Mouse (Mus musculus): ENCODE measurements around the gene Aldh1a2. TPM values are rescaled to one million over a fixed set of nuclear protein-coding genes. Genes with fewer than 3 reads are reported as not detected.

Aldh1a2 gene
- polyA plus RNA-seq, 2 experiments, result 0.58 to 0.79 TPM

GRCm38 (mm10) chr9:71227226-71227970 is 11.8 kb downstream of the Aldh1a2 start:
- Histone ChIP-seq H3K36me3 (replicated peaks; ENCODE audit: control insufficient read depth, insufficient read depth, low read depth) (no peaks in the 10 kb centered on the region), H3K9ac (replicated peaks) (no peak overlapping the region), H3K9me3 (ENCODE audit: control insufficient read depth, low read length) (no peaks in the 10 kb centered on the region), H3K27ac (no peak overlapping the region), H3K4me2 (ENCODE audit: low read depth) (no peak overlapping the region), H3K27me3 (ENCODE audit: control insufficient read depth, insufficient read depth, low read length) (no peaks in the 10 kb centered on the region; the same call in 1 of the 2 replicates), H3K4me3 (ENCODE audit: insufficient read depth in 1 of 2, low read depth in 2 of 2, low read length in 2 of 2) (no peak overlapping the region), H3K4me1 (replicated peaks; ENCODE audit: control insufficient read depth in 2 of 2, insufficient read depth in 2 of 2, low read length in 1 of 2) (no peaks in the 10 kb centered on the region)
- TF ChIP-seq CTCF (IDR thresholded peaks at IDR 0.05; ENCODE audit: low read depth) (no peak), EP300 (IDR thresholded peaks at IDR 0.05; ENCODE audit: low read depth) (no peak)
- 41% methylated on average over 10 of the region's 10 CpGs for WGBS (ENCODE audit: insufficient replicate concordance)
- ATAC-seq (ENCODE audit: insufficient read depth), result no peak
- no peak for DNase-seq (ENCODE audit: low read depth in 3 of 3, low spot score in 3 of 3)

- WGBS (ENCODE audit: insufficient replicate concordance), result 15% methylated on average over 6 of the region's 6 CpGs
- H3K36me3 ChIP-seq (replicated peaks; ENCODE audit: control insufficient read depth, insufficient read depth, low read depth), result no peaks in the 10 kb centered on the region
- no peaks in the 10 kb centered on the region for H3K9me3 ChIP-seq (ENCODE audit: control insufficient read depth, low read length)
Observed at GRCm38 (mm10) chr9:71230011-71230410, 14.4 kb downstream of the Aldh1a2 start.

GRCm38 (mm10) chr9:71236540-71236939 is 21.0 kb downstream of the Aldh1a2 start:
- no peak for DNase-seq (ENCODE audit: low read depth in 3 of 3, low spot score in 3 of 3)
- no peak overlapping the region for H3K4me3 ChIP-seq (ENCODE audit: insufficient read depth in 1 of 2, low read depth in 2 of 2, low read length in 2 of 2)
- ATAC-seq (ENCODE audit: insufficient read depth), result no peak
- no peaks in the 10 kb centered on the region for H3K9me3 ChIP-seq (ENCODE audit: control insufficient read depth, low read length)
- H3K27ac ChIP-seq, result no peak overlapping the region
- no peak overlapping the region for H3K9ac ChIP-seq (replicated peaks)
- no peaks in the 10 kb centered on the region for H3K36me3 ChIP-seq (replicated peaks; ENCODE audit: control insufficient read depth, insufficient read depth, low read depth)
- TF ChIP-seq CTCF (IDR thresholded peaks at IDR 0.05; ENCODE audit: low read depth) (no peak), EP300 (IDR thresholded peaks at IDR 0.05; ENCODE audit: low read depth) (no peak)
- H3K27me3 ChIP-seq (ENCODE audit: control insufficient read depth, insufficient read depth, low read length), result no peaks in the 10 kb centered on the region
- H3K4me2 ChIP-seq (ENCODE audit: low read depth), result no peak overlapping the region
- no peaks in the 10 kb centered on the region for H3K4me1 ChIP-seq (replicated peaks; ENCODE audit: control insufficient read depth in 2 of 2, insufficient read depth in 2 of 2, low read length in 1 of 2)
- 53% methylated on average over 1 of the region's 1 CpGs for WGBS (ENCODE audit: insufficient replicate concordance)

More at GRCm38 (mm10) chr9:71230011-71230410, 14.4 kb downstream of the Aldh1a2 start:
- H3K27ac ChIP-seq, result no peak overlapping the region
- no peak overlapping the region for H3K4me3 ChIP-seq (ENCODE audit: insufficient read depth in 1 of 2, low read depth in 2 of 2, low read length in 2 of 2)
- no peak overlapping the region for H3K4me2 ChIP-seq (ENCODE audit: low read depth)
- H3K4me1 ChIP-seq (replicated peaks; ENCODE audit: control insufficient read depth in 2 of 2, insufficient read depth in 2 of 2, low read length in 1 of 2), result no peaks in the 10 kb centered on the region
- no peak for ATAC-seq (ENCODE audit: insufficient read depth)
- no peak for DNase-seq (ENCODE audit: low read depth in 3 of 3, low spot score in 3 of 3)
- no peak for TF ChIP-seq CTCF (IDR thresholded peaks at IDR 0.05; ENCODE audit: low read depth)
- no peak for TF ChIP-seq EP300 (IDR thresholded peaks at IDR 0.05; ENCODE audit: low read depth)
- H3K27me3 ChIP-seq (ENCODE audit: control insufficient read depth, insufficient read depth, low read length), result no peaks in the 10 kb centered on the region; the same call in 1 of the 2 replicates
- H3K9ac ChIP-seq (replicated peaks), result no peak overlapping the region

DNA sequence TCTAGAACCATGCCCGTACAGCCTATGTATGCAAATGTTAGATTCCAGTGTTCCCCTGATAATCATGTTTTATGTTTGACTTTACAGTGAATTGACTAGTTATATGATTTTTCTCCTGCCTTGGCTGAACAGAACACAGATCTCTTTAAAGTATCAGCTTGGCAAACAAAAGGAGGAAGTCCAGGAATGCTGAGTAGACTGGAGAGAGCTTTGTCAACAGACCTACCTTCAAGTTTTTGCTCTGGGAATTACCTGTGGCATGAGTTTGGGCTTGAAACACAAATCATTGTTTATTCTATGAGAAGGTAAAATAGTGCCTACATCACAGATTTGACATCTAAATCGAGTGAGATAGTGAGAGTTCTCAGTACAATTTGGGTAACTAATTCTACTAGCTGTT is 24.3 kb downstream of the Aldh1a2 start:
- Histone ChIP-seq H3K9me3 (ENCODE audit: control insufficient read depth, low read length) (no peaks in the 10 kb centered on the region), H3K4me3 (ENCODE audit: insufficient read depth in 1 of 2, low read depth in 2 of 2, low read length in 2 of 2) (no peak overlapping the region), H3K4me1 (replicated peaks; ENCODE audit: control insufficient read depth in 2 of 2, insufficient read depth in 2 of 2, low read length in 1 of 2) (no peaks in the 10 kb centered on the region), H3K27me3 (ENCODE audit: control insufficient read depth, insufficient read depth, low read length) (no peaks in the 10 kb centered on the region), H3K9ac (replicated peaks) (no peak overlapping the region), H3K36me3 (replicated peaks; ENCODE audit: control insufficient read depth, insufficient read depth, low read depth) (no peaks in the 10 kb centered on the region), H3K27ac (no peak overlapping the region), H3K4me2 (ENCODE audit: low read depth) (no peak overlapping the region)
- no peak for DNase-seq (ENCODE audit: low read depth in 3 of 3, low spot score in 3 of 3)
- 43% methylated on average over 2 of the region's 2 CpGs for WGBS (ENCODE audit: insufficient replicate concordance)
- no peak for TF ChIP-seq CTCF (IDR thresholded peaks at IDR 0.05; ENCODE audit: low read depth)
- TF ChIP-seq EP300 (IDR thresholded peaks at IDR 0.05; ENCODE audit: low read depth), result no peak
- ATAC-seq (ENCODE audit: insufficient read depth), result no peak

- Histone ChIP-seq H3K9me3 (ENCODE audit: control insufficient read depth, low read length) (no peaks in the 10 kb centered on the region), H3K36me3 (replicated peaks; ENCODE audit: control insufficient read depth, insufficient read depth, low read depth) (no peaks in the 10 kb centered on the region), H3K27me3 (ENCODE audit: control insufficient read depth, insufficient read depth, low read length) (no peaks in the 10 kb centered on the region), H3K27ac (no peak overlapping the region), H3K9ac (replicated peaks) (no peak overlapping the region), H3K4me2 (ENCODE audit: low read depth) (no peak overlapping the region), H3K4me3 (ENCODE audit: insufficient read depth in 1 of 2, low read depth in 2 of 2, low read length in 2 of 2) (no peak overlapping the region), H3K4me1 (replicated peaks; ENCODE audit: control insufficient read depth in 2 of 2, insufficient read depth in 2 of 2, low read length in 1 of 2) (no peaks in the 10 kb centered on the region)
- 63% methylated on average over 10 of the region's 10 CpGs for WGBS (ENCODE audit: insufficient replicate concordance)
- DNase-seq (ENCODE audit: low read depth in 3 of 3, low spot score in 3 of 3), result no peak
- no peak for TF ChIP-seq CTCF (IDR thresholded peaks at IDR 0.05; ENCODE audit: low read depth)
- no peak for TF ChIP-seq EP300 (IDR thresholded peaks at IDR 0.05; ENCODE audit: low read depth)
- no peak for ATAC-seq (ENCODE audit: insufficient read depth)
Observed at GRCm38 (mm10) chr9:71241515-71242411, 26.2 kb downstream of the Aldh1a2 start.

All from liver, embryonic 14.5 days (tissue).